Mouse (Mus musculus) G1E-ER4 (cell line): ENCODE data around the gene Tmem234. TPM values are rescaled to one million over a fixed set of nuclear protein-coding genes. Genes with fewer than 3 reads are reported as not detected.

ENCODE experiments used
- GATA1 ChIP-seq: IDR thresholded peaks from one replicate; pipeline ENCODE4 v1.8.0; 2012; ENCODE audit warnings: low read length, inconsistent platforms
- polyA plus RNA-seq: library from polyadenylated mRNA; stranded (reverse); fragments of >175 nt; gene quantifications from 2 replicates; pipeline ENCODE4 v1.2.3, GENCODE M21; 2012

Gene Tmem234
- polyA plus RNA-seq, result 241 and 317 TPM in 2 replicates

DNA sequence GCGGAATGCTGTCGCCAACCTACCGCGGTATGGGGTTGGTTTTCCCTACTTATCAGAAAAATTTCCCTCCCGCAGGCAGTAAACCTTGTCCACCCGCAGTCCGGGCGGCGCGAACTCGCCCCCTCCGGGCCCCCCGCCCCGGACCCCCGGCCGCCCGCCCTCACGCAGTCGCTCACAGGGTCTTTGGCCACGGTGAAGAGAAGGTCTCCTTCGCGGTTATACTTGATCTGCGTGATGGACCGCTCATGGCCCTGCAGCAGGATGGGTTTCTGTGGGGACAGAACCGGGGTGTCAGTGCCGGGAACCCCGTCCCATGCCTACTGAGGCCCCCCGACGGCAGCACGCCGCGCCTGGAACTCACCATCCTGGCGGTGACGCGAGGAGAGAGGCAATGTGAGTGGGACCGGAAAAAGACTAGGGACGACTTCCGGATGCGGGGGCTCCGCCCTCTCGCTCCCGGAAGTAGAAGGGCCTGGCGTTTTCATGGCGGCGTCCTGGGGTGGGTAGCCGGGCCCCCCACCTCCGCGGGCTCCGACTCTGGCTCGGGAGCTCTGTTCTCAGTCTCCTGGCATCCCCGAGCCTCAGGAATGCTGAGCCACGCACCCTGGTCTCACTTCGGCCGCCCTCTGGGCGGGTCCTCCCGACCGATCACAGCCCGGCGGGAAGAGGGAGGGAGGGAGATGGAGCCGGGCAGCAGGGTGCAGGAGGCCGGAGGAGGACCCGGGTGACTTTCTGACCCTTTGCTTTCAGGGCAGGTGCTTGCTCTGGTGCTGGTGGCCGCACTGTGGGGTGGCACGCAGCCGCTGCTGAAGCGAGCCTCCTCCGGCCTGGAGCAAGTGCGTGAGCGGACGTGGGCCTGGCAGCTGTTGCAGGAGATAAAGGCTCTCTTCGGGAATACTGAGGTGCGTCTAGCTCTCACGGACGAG, at the start of gene Tmem234, which contains the start of gene Eif3i:
Gene Tmem234, plus strand, starts transcription at position 436 of the 926 bp plus-strand sequence.
Gene Eif3i, minus strand, starts transcription at position 416 of the 926 bp plus-strand sequence.
- no peak for TF ChIP-seq GATA1

DNA sequence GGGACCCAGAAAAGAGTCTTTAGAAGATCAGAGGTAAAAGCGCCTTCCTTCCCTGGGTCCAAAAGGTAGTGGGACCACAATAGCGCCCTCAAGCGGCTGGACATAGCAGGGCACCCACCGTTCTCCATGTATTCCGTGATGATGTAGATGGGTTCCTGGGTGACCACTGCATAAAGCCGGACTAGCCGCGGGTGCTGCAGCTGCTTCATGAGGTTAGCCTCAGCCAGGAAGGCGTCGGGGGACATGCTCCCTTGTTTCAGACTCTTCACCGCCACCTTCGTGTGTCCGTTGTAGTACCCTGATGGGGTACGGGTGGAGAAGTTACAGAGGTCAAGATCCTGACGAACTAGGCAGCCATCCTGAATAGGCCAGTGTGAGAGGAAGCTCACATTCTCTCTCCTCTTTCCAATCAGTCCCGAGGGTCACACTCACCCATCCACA, 45.0 kb upstream of the Tmem234 start:
- TF ChIP-seq GATA1, result no peak

DNA sequence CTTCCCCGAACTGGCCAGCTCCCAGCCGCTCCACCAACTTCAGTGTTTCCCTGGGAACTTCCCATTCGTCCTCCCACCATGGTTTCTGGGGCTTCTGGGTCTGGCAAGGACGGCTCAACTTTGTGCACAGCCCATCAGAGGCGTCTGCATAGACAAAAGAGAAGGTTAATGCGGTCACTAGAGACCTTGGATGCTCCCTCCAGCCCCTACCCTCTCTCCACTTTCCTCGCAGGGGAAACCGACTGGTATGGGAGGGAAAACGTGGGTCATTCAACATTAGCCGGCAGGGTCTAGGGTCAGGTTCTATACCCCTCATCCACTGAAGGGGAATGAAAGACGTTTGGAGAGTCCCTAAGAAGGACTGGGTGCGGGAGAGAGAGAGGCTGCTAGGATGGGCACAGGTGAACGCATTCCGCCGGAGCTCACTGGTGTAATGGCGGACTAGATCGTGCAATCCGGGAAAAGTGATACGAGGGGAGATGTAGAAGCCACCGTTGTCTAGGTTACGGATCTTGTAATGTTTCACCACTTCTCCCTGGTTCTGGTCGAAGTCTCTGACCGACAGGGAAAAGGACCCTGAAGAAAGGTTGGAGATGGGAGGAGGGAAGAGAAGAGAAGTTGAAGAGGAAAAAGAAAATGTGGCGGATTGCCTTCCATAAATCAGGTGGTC, 44.5 kb upstream of the Tmem234 start:
- no peak for TF ChIP-seq GATA1

DNA sequence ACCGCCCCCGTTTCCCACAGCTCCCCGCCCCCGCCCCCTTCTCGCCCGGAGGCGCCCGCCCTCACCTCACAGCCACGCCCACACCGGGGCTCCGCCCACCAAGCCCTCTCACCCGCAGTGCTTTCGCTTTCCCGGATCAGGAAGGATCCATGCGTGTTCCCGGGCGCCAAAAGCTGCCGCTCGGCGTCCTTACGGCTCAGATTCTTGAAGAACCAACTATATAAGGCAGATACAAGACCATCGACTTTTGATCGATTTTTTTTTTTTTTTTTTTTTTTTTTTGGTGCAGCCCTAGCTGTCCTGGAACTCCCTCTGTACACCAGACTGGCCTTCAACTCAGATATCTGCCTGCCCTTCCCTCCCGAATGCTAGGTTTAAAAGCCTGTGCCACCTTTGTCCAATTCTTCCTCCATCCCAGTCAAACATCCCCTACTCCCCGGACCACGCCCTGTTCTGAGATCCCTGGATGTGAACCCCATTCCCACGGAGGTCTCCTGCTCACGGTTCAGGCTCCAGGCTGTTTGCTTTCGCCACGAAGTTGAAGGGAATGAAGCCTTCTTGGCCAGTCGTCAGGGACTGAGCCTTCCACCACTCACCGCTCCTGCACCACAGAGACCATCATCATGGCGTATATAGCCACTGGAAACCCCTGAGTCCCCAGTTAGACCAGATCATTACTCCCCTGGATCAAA, 43.8 kb upstream of the Tmem234 start:
- TF ChIP-seq GATA1, result no peak

DNA sequence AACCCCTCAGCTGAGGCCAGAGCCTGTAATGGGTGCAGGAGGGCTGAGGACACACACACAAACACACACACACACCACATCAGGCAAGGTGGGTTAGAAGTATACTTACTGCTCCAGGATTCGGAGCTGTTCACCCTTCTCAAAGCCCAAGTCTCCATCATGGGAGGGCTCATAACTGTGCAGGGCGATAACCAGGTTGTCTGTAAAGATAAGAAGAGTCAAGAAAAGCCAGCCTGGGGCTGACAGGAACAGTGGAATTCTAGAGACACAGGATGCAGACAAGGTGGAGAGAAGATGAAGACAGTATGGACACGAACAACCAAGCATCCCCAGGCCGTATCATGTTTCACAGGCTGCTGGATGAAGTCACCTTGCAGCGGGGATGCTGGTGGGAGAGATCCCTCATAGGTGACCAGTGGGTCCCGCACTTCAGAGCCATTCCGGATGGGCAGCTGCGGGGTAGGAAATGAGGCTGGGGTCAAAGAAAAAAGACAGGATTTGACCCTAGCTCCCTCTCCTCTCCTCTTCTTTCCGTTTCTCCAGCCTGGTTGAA, 43.1 kb upstream of the Tmem234 start:
- TF ChIP-seq GATA1, result peak; percentile 33

DNA sequence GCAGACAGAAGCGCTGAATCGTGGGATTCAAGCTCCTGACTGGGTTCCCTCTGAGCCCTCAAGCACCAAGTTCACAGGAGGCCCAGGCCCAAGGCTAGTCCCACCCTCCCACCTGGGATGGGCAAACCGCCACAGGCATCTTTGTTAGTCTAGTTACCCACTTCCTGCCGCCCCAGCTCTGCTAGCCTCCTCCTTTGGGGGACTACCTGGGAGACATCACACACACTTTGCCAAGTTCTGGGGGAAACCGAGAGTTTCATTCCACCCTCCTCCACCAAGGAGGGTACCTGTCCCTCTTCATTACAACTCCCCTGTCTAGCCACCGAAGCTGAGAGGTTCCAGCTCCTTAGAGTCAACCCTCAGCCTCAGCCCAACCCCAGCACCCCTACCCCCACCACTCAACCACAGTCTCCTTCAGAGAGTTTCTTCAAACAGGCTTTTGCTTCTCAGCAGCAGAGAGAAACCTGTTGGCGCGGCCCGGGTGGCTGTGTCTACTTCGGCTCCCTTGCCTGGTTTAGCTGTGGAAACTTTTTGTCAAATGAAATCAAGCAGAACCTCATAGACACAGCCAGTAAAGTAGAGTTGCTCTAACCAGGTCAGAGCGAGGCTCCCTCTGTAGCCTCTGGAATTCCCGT, 42.0 kb upstream of the Tmem234 start:
- TF ChIP-seq GATA1, result no peak

DNA sequence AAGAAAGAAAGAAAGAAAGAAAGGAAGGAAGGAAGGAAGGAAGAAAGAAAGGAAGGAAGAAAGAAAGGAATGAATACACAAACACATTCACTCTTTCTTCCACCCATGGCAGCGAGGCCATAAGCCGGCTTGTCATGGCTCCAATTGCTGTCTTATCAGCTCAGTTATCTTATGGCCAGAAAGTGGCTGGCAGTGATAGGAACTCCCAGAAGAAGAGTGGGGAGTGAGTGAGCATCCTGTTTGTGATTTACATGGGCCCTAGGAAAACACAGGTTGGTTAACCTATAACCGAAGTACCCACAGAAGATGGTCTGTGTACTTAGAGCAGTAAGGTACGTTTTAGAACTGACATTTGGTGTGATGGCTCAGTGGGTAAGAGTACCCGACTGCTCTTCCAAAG, 39.3 kb upstream of the Tmem234 start:
- TF ChIP-seq GATA1, result no peak

DNA sequence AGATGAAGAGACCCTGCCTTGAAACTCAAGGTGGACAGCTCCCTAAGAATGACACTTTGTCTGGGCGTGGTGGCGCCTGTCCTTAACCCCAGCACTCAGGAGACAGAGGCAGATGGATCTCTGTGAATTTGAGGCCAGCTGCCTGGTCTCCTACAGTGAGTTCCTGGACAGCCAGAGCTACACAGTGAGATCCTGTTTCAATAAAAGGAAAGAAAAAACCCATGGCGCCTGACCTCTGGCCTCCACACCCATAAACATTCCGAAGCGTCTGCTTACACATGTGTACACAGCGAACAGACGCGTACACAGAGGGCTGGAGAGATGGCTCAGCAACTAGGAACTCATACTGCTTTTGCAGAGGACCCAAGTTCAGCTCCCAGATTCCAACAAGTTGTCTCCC, 36.8 kb upstream of the Tmem234 start:
- no peak for TF ChIP-seq GATA1

DNA sequence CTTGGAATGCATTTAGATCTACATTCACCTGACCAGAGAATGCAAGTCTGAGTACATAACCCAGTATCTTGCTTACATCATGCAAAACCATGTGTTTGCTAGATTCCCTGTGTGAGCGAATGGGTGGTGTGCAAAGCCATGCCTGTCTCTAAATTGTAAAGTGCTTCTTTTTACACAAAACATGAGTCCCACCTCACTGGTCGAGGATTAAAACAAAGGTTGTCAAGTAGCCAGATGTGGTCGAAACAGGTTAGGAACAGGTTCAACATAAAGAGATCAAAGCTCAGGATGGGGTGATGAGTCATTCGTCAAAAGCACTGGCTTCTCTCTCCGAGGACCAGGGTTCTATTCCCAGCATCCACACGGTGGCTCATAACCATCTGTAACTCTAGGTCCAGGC, 35.3 kb upstream of the Tmem234 start:
- TF ChIP-seq GATA1, result no peak

DNA sequence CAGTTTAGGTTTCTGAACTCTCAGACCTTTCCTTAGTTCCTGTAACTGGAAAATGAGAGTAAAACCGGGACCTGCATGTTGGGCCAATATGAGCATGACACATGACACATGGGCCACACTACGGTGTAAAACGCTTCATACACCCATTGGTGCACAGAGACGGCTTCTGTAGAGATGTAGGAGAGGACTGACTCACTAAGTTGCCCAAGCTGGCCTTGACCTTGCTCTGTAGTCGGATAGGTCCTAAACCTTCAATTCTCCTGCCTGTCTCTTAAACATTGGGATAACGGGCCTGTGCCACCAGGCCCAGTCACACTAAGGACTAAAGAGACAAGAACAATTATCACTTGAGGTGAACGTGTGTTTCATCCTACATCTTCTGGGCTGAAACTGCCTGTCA, 32.1 kb upstream of the Tmem234 start:
- TF ChIP-seq GATA1, result no peak

DNA sequence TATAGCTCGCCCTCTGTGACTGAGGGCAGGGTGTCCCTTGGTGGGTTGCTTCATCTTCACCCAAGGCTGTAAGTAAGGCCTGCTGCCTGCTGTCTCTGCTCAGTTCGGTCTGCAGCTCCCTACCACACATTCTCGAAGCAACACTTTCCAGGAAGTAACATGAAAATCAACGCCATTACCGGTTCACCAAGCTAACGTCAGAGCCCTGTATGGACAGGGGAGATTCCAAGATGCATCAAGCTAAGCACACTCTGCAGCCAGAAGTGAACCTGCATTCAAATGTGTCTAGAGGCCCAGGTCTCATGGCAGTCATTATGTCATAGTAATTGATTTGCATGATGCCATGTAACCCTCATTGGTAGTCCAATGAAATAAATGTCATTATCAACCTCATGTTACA, 30.4 kb upstream of the Tmem234 start:
- no peak for TF ChIP-seq GATA1

DNA sequence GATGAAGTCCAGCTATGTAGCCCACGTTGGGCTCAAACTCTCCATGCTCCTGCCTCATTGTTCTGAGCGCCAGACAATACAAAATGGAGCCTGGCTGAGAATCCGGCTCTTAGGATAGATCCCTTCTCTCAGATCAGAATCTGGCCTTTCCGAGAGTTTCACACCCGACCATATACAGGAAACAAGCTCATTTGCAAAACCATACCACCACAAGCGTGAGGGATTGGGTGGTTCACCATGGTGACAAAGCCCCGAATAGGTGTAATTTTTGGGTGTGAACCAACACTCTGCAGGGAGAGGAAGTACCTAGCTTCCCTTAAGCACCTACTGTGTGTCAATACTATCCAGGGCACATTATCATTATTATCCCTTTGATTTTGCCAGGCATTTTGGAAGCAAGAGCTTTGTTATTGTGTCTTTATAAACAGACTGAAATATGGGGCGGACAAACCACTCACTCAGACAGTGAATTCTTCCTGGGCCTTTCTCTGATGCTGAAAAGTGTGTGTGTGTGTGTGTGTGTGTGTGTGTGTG, 28.9 kb upstream of the Tmem234 start:
- TF ChIP-seq GATA1, result no peak

DNA sequence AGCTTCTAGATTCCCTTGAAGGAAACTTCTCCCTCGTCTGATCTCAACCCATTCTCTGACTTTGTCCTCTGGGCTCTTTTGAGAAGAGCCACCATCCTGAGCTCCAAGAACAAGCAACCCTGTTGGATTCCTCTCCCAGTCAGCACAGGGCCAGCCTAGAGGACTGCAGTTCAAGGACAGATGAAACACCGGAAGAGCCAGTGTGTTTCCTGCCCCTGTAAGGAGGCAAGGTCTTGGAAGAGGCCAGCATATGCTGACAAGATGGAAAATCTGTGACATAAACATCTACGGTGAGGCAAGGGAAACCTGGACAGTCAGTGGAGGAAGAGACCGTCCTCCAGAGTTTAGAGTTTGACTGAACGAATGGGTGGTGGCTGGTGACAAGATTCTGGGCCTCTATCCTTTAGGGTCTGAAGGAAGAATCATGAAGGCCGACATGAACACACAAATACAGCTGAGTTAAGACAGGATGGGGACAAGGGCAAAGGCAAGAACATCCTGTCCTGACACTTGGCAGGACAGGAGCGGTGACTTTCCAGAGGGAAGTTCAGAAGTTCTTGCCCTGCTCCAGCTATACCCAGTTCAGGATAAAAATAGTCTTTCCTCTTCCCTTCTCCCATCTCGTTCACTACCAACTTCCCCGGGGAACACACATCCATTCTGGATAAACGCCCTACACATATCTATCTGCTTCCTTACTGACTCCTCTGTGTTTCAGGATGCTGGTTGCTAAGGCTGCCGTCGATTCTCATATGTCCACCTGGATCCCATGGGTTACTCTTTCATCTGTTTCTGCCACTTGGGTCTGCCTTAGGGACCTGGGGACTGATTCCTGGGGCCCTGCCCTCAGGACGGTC, 28.0 kb upstream of the Tmem234 start:
- no peak for TF ChIP-seq GATA1

DNA sequence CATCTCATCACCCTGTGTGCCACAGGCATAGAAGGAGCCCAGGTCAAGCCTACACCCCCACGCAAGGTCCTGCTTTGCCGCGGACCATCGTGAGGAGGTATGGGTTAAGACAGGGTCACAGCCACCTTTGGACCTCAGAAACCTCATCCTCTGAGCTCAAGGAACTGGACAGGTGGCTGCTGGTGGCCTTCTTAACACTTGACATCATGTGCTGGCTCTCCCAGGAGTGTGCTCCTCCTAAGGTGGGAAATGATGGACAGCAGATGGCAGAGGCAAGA, 27.4 kb upstream of the Tmem234 start:
- TF ChIP-seq GATA1, result no peak

DNA sequence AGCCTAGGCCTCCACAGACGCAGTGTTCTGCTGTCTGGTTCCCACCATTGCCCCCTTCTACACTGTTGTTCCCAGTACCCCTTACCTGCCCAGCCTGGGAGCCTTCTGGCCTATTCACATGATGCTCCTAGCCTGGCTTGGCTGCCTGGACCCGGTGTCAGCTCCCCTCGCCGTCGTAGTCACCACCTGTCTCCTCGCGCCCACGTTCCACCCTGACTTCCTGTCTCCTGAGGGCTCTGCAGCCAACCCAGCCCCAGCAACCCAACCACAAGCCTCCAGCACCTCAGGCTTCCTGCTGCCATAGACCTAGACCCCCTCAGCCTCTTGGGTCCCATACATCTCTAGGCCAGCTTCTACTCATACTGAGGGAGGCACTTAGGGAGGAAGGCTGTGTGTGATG, 27.0 kb upstream of the Tmem234 start, which contains the start of gene Lck:
Gene Lck, minus strand, starts transcription at position 212 of the 400 bp plus-strand sequence.
- TF ChIP-seq GATA1, result no peak
